Mouse (Mus musculus) layer of hippocampus, adult 8-10 months (tissue): ENCODE data around the gene Tmem63b. TPM values are rescaled to one million over a fixed set of nuclear protein-coding genes. Genes with fewer than 3 reads are reported as not detected.
A peak's percentile ranks its signal among the peaks of the same experiment; 100 is the strongest.

Experiments used
- DNase-seq, 2 experiments: peaks; one replicate each; pipeline ENCODE4 v3.0.0; 2022; ENCODE audit warnings: low spot score in 2 of 2
- total RNA-seq, 4 experiments: library from RNA; stranded (reverse); gene quantifications; 2 replicates each; pipeline ENCODE4 v1.2.4; 2022

Tmem63b gene
- 100 to 1,000 TPM; 160 to 184 (median 166) TPM for total RNA-seq

DNA sequence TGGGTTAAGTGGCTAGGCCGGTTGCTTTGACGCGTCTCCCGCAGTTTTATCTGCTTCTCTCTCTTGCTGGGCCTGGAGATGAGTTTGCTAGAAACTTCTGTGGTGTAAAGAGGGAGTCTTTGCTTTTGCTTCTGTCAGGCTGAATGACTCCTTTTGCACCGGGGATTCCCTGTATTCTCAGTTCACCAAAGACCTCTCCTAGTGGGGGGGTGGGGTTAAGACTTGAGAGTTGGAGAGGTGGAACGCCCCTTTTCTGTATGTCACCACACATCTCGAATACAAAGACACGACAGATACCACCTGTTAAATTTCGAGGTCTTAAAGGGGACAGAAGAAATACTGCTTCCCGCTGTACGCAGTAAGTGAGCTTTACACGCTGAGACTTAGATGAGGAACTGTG is at the start of gene Tmem63b:
Gene Tmem63b (minus strand): TSS at position 190 of the 400 bp plus-strand sequence.
- DNase-seq: no peak

DNA sequence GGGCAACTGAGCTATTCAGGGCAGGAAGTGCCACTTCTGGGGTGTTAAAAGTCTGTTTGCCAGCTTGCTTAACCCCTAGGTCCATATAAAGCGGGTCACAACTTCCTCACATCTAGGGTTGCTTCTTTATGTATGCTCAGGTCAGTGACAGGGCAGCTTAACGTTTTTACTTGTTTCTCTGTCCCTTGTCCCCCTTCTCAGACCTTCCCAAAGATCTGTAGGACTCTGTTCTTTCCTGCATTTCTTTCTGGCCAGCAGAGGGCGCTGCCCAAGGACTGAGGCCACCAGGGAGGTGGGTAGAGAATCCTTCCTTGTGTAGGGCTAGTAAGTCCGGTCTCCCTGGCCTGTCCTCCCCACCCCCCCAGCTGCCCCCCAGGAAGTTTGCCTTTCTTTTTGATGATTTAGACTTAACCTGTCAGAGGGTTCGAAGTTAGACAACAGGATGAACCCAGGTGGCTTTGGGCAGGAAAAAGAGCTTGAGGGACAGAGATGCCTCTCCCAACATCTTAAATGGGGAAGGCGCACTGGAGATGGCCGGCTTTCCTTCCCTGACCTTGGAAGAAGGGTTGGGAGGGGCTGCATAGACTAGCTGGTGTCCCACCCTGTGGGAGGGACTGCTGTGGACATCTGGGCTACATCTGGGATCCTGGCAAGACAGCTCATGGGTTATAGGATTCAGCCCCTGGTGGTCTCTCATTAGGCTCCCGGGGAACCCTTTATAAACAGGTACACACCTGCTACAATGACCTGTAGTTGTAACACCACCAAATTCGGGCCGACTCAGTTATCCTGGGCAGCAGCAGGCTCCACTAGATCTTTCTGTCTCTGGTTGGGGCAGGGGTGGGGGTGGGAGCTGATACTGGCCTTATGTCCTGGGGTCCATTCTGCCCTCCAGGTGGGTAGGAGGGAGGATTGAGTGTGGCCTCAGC is 48.9 kb upstream of the Tmem63b start:
- DNase-seq: peak; percentile 73 to 88

DNA sequence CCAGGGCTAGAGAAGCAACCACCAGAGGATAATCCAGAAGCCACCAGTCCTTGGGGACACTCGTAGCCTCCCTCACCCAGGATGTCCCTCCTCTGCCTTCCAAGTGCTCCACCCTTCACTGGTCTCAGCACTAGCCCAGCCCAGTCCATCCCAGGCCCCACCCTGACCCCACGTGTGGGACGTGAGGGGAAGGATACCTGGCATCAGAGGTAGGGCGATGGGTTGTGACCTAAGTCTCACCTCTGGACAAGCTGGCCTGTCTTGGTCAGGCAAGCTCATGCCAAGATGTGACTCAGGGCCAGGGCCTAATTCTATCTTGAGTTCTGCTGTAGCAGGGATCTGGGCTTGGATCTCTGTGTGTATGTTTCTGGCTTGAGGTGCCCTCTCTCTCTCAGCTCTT is 48.2 kb upstream of the Tmem63b start:
- DNase-seq: no peak

DNA sequence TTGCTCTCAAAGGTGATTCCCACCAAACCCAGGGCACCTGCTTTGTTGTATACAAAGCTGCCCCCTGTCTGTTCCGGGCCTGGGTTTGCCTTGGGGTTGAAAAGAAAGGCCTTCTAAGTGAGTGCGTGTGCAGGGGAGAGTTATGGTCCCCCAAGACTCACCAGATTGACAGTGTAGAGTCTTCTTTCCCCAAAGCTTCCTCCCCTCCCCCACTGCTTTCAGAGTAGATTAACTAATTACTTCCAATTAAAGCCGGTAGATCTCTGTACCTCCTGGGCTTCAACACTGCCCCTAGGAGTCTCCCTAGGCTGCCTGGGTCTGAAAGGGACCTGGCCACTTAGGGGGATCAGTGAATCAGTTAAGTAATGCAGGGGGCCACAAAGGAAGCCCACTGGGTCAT is 47.6 kb upstream of the Tmem63b start:
- DNase-seq: no peak

DNA sequence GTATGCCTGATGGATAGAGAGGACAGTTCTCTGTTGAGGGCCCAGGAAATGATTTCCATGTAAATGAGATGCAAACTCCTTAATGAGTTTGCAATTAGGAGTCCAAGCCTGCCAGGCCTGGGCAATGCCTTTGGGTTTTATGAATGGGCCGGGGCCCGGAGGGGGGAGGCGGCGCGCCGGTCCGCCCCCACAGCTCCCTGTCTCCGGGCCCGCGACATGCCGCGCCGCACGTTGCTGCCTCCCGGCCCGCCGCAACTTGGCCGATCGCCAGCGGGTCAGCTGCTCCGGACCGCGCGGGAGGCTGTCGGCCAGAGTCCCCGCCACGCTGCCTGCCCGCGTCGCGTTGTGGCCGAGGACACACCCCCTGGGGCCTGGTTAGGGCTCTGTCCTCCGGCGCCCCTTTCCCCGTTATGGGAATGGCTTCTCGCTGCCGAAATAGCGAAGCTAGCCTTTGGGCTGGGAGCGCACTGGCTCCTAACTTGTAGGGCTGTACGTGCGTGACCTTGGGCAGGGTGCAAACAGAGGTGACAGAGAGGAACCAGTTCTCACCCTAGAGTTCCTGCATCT is 47.1 kb upstream of the Tmem63b start, which contains the start of gene 1600014C23Rik:
Gene 1600014C23Rik (minus strand): TSS at position 110 of the 567 bp plus-strand sequence.
- peak; percentile 68 to 74 for DNase-seq

DNA sequence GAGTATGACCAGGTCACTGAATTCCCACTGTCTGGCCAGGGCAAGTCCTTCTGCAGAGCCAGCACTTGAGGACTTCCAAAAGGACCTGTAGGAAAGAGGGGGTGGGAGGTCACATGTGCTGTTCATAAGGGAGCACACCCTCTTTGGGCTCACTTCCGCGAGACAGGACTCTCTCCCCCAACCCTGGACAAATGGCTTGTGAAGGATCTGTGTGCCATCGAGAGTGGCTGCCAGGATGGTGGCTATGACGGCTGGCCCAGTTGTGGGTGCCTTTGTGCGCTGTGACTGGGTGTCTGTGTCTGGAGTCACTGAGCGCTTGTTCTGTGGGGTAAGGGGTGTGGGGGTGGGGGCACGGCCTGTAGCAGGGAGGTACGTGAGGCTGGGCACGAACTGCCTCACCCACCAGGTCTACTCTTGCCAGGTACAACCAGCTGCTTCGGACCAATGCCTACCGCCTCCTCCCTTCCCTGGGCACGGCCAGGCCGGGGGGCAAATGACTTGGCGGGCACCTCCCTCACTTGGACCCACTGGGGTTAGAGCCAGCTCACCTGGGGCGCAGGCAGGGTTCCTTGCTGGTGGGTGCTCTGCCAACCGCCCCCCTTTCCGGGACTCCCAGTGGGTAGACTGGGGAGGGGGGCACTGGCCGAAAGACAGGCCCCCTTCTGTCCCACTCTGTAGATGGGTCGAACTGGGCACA is 46.5 kb upstream of the Tmem63b start:
- DNase-seq: peak; percentile 45 to 57

DNA sequence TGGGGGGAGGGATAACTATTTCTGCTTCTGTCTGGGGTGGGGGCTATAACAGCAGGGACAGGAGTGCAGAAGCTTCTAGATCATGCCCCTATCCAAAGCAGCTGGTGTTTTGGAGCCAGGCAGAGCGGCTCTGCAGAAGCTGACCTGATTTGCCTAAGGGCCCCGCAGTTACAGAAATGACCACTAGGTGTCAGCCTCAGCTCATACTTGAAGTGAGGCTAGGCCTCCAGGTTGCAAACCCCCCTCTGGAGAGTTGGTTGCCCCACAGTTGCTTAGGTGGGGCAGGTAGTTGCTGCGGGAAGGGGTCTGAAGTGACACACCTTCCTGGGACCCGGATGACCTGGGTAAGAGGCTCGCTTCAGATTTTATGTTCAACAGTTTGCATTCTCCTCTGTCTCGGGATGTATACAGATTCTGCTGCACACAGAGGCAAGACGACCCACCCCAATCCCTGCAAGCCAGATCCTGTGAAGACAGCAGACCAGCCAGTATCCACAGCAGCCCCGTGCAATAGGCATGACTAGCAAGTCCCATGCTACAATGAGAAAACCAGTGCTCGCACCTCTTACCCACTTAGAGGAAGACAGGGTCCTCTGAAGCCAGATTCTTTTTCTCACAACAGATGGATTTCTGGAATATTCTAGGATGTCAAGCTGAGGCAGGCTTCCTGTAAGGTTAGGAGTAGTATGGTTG is 44.6 kb upstream of the Tmem63b start:
- peak; percentile 76 to 92 for DNase-seq

DNA sequence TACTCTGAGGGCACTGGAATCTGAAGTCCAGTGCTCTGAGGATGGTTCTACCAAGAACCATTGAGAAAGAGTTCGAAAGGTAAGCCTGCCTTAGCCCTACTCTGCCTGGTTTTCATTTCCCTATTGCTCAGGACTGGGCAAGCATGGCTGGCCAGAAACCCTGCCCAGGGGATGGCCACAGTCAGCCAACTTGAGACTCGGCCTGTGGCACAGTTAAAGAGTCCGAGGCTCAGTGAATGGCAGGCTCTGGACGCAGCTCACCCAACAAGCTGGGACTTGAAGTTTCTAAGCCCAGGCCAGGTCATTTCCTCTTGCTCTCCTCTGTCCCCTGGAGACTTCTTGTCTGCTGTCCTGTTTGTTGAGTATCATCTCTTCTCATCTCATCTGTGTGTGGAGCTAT is 44.0 kb upstream of the Tmem63b start:
- no peak for DNase-seq

DNA sequence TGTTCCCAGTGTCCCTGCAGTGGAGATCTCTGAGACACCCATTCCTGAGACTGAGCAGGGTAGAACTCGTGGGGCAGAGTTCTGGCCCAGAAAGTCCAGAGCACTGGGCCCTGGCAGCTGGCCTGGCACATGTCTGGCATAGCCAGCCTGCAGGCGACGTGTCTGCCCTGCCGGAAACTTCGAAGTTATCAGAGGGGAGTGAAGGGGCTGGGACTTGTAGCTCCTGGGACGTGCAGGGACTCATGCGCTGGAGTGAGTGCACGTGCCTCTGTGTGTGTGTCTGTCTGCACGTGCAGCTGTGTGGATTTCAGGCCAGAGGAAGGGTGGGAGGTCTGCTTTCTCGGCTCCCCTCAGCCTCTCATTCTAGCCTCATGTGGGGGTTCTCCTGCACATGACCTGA is 42.7 kb upstream of the Tmem63b start:
- no peak for DNase-seq

DNA sequence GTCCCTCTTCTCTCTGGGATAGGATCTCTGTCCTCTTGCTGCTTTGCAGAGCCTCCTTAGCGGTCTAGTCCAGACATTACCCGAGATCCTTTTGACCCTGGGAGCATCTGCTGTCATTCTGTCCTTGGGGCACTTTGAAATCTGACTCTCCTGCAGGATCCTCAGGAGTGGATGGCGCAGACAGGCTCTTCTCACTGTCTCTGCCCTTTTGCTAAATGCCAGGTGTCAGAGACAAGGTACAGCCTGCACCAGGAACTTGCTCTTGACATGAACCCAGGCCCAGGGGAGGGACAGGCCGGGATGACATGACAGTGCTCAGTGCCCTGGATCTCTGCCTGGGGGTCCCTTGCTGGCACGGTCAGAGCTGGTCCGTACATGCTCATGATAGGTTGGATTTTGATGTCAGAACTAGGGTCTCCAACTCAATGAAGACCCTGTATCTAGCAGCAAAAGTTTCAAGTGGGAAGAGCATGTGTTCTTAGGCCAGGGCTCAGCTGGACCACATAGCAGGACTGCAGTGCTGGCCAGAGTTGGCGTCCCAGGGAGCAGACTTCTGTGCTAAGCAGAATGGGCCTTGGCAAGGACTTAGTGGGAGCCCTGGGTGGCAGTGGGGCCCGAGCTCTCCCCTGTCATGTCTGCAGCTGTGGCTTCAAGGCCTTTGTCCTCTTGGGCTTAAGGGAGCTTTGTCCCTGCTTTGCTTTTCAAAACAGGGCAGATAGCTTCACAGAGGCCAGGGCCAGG is 41.4 kb upstream of the Tmem63b start:
- DNase-seq: no peak

DNA sequence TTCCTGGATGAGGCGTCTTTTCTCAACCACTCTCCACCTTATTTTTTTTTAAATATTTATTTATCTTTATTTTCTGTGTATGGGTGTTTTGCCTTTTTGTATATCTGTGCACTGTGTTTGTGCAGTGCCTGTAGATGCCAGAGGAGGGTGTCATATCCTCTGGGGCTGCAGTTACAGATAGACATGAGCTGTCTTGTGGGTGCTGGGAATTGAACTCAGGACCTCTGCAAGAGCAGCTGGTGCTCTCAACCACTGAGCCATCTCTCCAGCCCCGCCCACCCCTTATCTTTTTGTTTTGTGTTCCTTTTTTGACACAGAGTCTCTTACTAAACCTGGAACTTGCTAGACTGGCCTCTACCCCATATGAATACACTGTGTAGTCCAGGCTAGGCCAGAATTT is 40.8 kb upstream of the Tmem63b start:
- DNase-seq: no peak

DNA sequence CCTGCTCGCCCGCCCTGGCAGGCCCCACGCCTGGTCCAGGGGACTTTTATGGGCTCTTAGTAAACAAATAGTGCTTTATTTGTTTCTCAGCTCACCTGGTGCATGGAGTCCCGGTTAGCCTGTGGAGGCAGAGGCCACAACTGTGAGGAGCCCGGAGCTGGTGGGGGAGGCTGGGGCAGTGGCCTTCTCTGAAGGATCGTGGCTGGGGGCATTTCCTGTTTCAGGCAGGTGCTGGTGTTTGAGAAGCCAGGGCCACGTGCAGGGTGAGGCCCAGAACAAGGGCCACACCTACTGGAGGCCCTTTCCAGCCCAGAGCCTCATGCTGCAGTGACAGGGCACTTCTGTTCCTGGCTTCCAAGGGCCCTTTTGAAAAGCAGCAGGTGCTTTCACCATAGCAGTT is 39.5 kb upstream of the Tmem63b start:
- no peak for DNase-seq

DNA sequence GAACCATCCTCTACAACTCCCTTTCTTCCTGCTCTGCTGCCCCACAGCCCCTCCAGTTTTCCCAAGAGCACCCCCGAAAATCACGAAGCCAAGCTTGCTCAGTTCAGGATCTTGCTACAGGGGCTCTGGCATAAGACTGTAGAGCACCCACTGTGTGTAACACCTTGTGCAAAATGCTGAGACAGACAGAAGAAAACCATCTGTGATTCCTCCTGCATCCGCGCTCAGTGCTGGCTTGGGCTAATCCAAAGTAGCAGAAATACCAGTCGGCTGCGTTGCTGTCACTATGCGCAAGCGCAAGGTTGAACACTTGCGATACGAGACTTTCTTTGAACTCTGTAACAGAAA is 37.8 kb upstream of the Tmem63b start:
- no peak for DNase-seq

DNA sequence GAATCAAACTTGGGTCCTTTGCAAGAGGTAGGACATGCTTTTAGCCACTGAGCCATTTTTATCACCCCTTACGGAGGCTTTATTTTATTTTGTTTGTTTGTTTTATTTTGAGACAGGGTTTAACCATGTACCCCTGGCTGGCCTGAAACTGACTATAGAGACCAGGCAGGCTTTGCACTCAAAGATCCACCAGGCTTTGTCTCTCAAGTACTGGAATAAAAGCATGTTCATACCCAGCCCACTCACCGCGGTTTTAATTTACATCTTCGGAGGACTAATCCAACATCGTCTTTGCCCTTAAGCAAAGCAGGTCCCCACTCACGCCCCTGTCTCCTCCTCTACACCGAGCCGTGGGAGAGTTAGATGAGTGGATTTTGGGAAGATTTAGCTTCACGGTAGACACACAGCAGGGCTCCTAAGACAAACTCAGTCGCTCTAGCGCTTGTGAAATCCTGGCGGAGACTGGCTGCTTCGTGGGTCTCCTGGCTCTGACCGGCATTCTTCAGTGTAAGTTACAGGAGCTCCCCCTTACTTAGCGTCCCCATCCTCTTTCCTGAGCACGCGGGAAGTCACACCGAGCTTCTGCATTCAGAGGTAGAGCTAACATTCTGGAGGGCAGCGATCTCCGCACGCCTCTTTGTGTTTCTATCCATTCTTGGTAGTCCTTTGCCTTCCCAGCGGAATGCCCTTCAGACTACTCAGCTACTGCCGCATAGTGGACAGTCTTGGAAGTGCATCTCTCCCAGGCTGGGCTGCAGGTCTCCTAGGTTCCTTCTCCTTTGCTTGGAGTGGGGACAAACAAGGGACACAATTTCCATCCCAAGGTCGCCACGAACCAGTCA is 37.2 kb upstream of the Tmem63b start:
- DNase-seq: peak; percentile 47 to 84

DNA sequence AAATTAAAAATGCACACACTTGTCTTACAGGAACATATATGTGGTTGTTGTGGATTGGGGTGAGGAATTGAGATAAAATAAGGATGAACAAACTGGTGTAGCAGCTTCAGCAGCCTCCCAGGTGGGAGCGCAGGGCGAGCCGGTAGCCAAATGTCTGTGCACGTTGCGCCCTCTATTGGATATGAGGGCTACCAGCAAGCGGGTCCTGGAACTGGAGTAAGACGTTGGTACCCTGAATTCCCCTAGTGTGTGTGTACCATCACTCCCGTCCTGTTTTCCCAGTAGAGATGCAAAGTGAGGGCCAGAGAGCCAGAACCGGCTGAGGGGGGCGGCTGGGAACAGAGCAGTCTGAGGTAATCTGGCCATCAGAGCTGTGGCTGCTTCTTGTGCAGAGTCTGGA is 31.6 kb upstream of the Tmem63b start:
- peak; percentile 60 to 77 for DNase-seq

DNA sequence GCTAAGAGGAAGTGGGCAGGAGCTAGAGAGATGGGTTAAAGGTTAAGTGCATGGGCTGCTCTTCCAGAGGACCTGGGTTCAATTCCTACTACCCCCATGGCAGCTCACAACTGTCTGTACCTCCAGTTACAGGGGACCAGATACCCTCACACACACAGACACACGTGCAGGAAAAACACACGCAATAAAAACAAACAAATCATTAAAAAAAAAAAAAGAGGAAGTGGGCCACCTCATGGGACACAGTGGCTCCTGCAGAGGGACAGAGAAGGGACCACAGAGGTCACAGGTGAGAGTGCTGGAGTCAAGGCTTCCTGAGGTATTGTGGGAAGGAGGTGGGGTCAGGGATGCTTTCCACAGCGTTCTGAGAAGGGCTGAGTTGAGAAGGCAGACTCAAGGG is 24.8 kb upstream of the Tmem63b start:
- no peak for DNase-seq

DNA sequence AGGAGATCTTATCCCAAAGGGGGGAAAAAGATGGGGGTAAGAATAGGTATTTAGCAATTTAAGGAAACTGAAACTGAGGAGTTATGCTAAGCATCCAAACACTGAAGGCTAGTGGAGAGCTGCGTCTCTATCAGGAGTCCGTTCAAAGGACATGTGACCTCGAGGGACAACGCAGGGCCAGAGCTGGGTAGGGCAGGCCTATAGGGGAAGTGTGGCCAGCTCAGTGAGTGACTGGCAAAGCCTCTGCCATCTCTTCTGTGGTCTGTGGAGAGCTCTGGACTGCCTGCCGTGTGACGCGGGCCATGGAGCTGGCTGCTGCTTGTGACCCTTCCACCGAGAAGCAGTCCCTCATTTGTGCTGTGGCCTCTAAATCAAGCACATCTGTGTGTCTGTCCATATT is 23.7 kb upstream of the Tmem63b start:
- DNase-seq: no peak

DNA sequence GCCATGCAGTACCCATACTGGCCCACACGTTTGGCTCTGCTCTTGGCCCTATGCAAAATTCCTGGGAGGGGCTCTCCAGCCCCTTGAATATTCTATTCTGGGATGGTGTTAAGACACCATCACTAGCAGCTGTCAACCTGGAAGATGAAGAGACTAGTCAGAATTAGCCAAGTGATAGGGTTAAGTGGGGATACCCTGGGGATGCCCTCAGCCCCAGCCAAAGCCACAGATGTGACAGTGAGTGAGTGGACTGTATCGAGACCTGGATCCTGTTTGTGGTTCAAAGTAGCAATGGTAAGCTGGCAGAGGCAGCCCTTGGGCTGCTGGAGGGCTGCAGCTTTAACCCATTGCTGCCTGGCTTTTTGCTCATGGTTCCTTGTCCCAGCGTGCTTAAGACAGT is 23.1 kb upstream of the Tmem63b start:
- DNase-seq: no peak

DNA sequence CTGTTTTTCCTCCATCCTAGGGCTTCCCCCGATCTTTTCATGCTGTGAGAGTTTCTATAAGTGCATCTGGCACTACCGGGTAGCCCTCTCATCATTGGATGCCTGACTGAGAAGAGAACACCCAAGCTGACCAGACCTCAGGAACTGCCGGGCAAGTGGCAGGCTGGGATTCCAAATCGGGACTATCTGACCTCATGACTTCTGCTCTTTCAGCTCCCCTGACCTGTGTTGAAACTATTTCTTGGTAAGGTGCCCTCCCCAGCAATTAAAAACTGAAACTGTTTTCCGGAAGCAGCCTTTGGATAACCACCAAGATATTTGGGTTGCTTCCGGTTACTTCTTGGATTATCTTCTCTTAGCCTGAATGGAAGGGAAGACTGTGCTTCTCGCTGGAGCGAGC is 21.5 kb upstream of the Tmem63b start:
- DNase-seq: no peak

DNA sequence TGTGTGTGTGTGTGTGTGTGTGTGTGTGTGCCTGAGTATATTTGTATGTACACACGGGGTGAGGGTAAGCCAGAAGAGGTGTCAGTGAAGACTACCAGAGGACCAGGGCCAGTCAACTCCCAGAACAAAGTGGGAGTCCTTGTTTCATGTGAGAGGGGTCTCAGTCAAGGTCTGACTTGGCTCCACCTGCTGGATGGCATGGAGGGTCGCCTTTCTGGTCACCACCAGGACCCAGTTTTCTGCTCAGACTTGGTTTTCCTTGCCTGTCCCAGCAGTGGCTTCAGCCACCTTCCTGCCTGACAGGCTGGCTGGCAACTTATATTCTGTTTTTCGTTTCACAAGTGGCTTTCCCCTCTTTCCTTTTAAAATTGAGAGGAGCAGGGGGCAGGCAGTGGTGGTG is 20.7 kb upstream of the Tmem63b start:
- no peak for DNase-seq
